Mouse (Mus musculus) G1E (cell line): Measurements from ENCODE around the gene Oxld1.

ENCODE experiments used
- CTCF ChIP-seq: IDR thresholded peaks from 2 replicates; pipeline ENCODE4 v1.5.1; 2012; ENCODE audit warnings: low read depth, low read length, inconsistent platforms, mixed read lengths
- GATA1 ChIP-seq: IDR thresholded peaks from 2 replicates; pipeline ENCODE4 v1.6.1; 2012; ENCODE audit warnings: borderline replicate concordance, low read length, inconsistent platforms, mixed read lengths
- POLR2AphosphoS5 ChIP-seq: IDR thresholded peaks from 2 replicates; pipeline ENCODE4 v1.6.1; 2012; ENCODE audit warnings: low read depth, low read length, inconsistent platforms; ENCODE audit not compliant: insufficient replicate concordance
- TAL1 ChIP-seq: conservative IDR thresholded peaks from 2 replicates; pipeline ENCODE4 v1.6.1; 2012; ENCODE audit warnings: low read depth, low read length, inconsistent platforms, mixed read lengths

GRCm38 (mm10) chr11:120498891-120499290, 41.0 kb upstream of the Oxld1 start:
- TF ChIP-seq CTCF (no peak), TAL1 (no peak), GATA1 (no peak), POLR2AphosphoS5 (no peak)
